Mouse (Mus musculus) C2C12 (cell line): Measurements from ENCODE around the gene Dis3l.

ENCODE experiments used
- CEBPB ChIP-seq: IDR thresholded peaks from one replicate; pipeline ENCODE4 v1.6.1; 2011; ENCODE audit warnings: low read depth, mild to moderate bottlenecking, control low read depth, moderate library complexity
- CTCF ChIP-seq: IDR thresholded peaks from one replicate; pipeline ENCODE4 v1.5.1; 2011; ENCODE audit not compliant: control insufficient read depth, insufficient read depth, insufficient read length
- FOSL1 ChIP-seq: IDR thresholded peaks from one replicate; pipeline ENCODE4 v1.8.0; 2011; ENCODE audit warnings: mild to moderate bottlenecking, low read length; ENCODE audit not compliant: poor library complexity, insufficient read depth, severe bottlenecking
- MAX ChIP-seq: IDR thresholded peaks from one replicate; pipeline ENCODE4 v1.6.1; 2011; ENCODE audit warnings: mild to moderate bottlenecking, control low read depth
- MYOD1 ChIP-seq: IDR thresholded peaks from one replicate; pipeline ENCODE4 v1.6.1; 2011; ENCODE audit warnings: low read depth; ENCODE audit not compliant: control insufficient read depth, insufficient read length
- MYOG ChIP-seq: IDR thresholded peaks from one replicate; pipeline ENCODE4 v1.6.1; 2011; ENCODE audit not compliant: control insufficient read depth, insufficient read length; ENCODE audit errors: extremely low read depth
- USF1 ChIP-seq: IDR thresholded peaks from one replicate; pipeline ENCODE4 v1.6.1; 2011; ENCODE audit warnings: low read depth, mild to moderate bottlenecking, control low read depth, moderate library complexity

GRCm38 (mm10) chr9:64282404-64282987 lies 58.6 kb downstream of the Dis3l start:
- TF ChIP-seq CTCF (no peak), CEBPB (no peak), USF1 (no peak), MYOD1 (no peak), MAX (no peak), MYOG (no peak), FOSL1 (no peak)
